Mouse (Mus musculus) embryonic fibroblast, embryonic 13.5 days (primary cell): ENCODE measurements around the gene Usp8. TPM values are rescaled to one million over a fixed set of nuclear protein-coding genes. Genes with fewer than 3 reads are reported as not detected.

Experiments
- H3K27ac ChIP-seq: 2 replicates; pipeline ENCODE4 v1.5.1; 2012; ENCODE audit warnings: low read length, control low read depth, inconsistent platforms; ENCODE audit not compliant: insufficient read depth
- H3K4me1 ChIP-seq: 2 replicates; pipeline ENCODE4 v1.6.1; 2011; ENCODE audit warnings: low read length; ENCODE audit not compliant: control insufficient read depth, insufficient read depth
- H3K4me3 ChIP-seq: 2 replicates; pipeline ENCODE4 v1.5.1; 2011; ENCODE audit warnings: mild to moderate bottlenecking, control low read depth, low read length; ENCODE audit not compliant: insufficient read depth
- CTCF ChIP-seq: IDR thresholded peaks from 2 replicates; pipeline ENCODE4 v1.5.1; 2011; ENCODE audit warnings: mild to moderate bottlenecking, control low read depth, low read length, moderate library complexity, borderline replicate concordance; ENCODE audit not compliant: insufficient read depth
- POLR2A ChIP-seq: IDR thresholded peaks from 2 replicates; pipeline ENCODE4 v1.6.1; 2011; ENCODE audit warnings: low read depth, mild to moderate bottlenecking, control low read depth, low read length, moderate library complexity
- polyA plus RNA-seq: library from polyadenylated mRNA; stranded (reverse); fragments of >200 nt; gene quantifications from 2 replicates; pipeline ENCODE4 v1.2.4, GENCODE M21; 2011; ENCODE audit warnings: low read depth; ENCODE audit not compliant: missing spikeins, insufficient read length

The Usp8 gene
- 59.9 and 69.7 TPM in 2 replicates for polyA plus RNA-seq

- peak within 1 kb of the TSS; percentile 27 for H3K27ac ChIP-seq
- H3K4me3 ChIP-seq, result peak within 1 kb of the TSS; percentile 76
- peak; percentile 98 for TF ChIP-seq POLR2A
- TF ChIP-seq CTCF, result no peak
- no peaks in the 10 kb centered on the region for H3K4me1 ChIP-seq
Observed at GRCm38 (mm10) chr2:126706759-126707437, at the start of gene Usp8. TSS of gene Usp8 (plus strand) at chr2:126707328.

GRCm38 (mm10) chr2:126663481-126663880 is 43.6 kb upstream of the Usp8 start:
- H3K4me3 ChIP-seq, result no peak overlapping the region
- TF ChIP-seq POLR2A, result no peak
- TF ChIP-seq CTCF, result no peak
- H3K27ac ChIP-seq, result no peak overlapping the region
- H3K4me1 ChIP-seq, result no peaks in the 10 kb centered on the region

- no peak overlapping the region for H3K27ac ChIP-seq
Observed at GRCm38 (mm10) chr2:126665984-126666383, 41.1 kb upstream of the Usp8 start.

GRCm38 (mm10) chr2:126668621-126669252 is 38.4 kb upstream of the Usp8 start:
- no peak overlapping the region for H3K27ac ChIP-seq
- TF ChIP-seq CTCF (no peak), POLR2A (no peak)
- H3K4me1 ChIP-seq, result peaks cover 3% of the 10 kb centered on the region; the same call in 1 of the 2 replicates
- no peak overlapping the region for H3K4me3 ChIP-seq

More at GRCm38 (mm10) chr2:126665984-126666383, 41.1 kb upstream of the Usp8 start:
- TF ChIP-seq CTCF, result no peak
- no peaks in the 10 kb centered on the region for H3K4me1 ChIP-seq
- H3K4me3 ChIP-seq, result no peak overlapping the region

DNA sequence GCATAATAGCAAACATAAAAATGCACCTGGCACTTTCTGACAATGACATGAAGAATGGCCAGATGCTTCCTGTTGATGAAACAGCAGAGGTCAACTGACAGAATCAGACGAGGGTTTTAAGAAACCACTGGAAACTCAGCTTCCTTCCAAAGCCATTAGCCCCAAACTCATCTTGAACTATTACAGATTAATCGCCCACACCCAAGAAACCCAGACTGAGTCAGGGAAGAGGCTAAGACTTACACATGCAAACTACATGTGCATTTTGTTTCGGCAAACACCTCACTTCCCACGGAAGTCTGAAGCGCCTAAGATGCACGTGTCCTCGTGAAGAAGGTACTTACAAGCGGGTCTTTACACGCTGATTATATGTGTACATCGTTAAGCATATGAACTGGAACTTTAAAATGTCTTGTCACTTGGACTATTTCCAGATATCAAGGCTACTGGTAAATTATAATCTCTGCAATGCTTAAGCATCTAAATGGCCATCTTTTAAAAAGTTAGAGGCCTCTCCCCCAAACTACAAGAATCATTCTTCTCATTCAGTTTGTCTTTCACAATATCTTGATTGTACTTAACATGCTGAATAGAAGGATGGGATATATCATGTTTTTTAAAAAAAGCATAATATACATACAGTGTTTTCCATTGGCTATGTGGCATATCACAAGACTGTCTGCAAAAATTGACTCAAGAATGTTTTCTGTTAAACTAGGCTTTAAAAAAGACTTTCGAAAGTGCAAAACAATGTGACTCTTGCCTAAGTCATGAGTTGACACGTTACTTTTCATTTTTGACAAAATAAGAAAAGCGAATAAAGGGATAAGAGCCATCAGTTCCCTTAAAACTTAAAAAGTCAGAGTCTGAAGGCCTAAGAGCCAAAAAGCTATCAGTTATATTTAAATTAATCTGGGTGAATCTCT is 33.5 kb upstream of the Usp8 start:
- TF ChIP-seq POLR2A (peak; percentile 33; the same call in 1 of the 2 replicates), CTCF (no peak)
- Histone ChIP-seq H3K4me1 (peaks cover 6% of the 10 kb centered on the region), H3K4me3 (peak overlapping the region; percentile 84), H3K27ac (peak overlapping the region; percentile 84; the same call in 1 of the 2 replicates)

DNA sequence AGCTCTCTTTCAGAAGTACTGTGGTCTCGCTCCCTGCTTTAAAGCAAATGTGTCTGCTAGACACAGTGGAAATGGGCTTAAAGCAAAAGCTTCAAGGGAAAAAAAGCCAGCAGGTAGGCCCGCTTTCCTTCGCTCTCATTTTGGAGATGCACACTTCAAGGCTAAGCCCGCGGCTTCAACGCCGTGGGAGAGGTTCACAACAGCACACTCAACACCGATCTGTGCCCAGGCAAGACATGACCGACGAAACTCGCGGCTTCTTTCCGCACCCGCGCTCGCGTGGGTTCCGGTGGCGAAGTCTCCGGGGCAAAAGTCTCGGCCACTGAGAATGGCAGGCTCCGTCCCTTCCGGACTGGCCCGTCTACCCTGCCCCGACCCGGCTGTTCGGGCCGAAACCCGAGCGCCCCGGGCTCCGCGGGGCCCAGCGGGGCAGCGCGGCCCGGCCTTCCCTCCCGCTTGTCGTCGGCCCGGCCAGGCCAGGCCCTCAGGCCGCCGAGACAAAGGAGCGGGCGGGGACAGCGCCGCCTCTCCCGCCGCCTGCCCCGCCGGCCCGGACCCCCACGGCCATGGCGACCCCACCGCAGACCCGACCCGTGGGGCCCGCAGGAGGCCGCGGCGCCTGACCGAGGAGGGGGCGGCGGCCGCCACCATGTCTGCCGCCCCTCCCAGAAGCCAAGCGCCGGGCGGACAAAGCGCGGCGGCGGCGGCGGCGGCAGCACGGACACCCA is 32.5 kb upstream of the Usp8 start:
- H3K27ac ChIP-seq, result peak overlapping the region; percentile 84
- TF ChIP-seq POLR2A (peak; percentile 50), CTCF (no peak)
- H3K4me3 ChIP-seq, result peak overlapping the region; percentile 84

GRCm38 (mm10) chr2:126675169-126676121 is 31.7 kb upstream of the Usp8 start:
- TF ChIP-seq CTCF (no peak), POLR2A (peak; percentile 94)
- peak overlapping the region; percentile 84 for H3K27ac ChIP-seq
- peak overlapping the region; percentile 84 for H3K4me3 ChIP-seq
- peaks cover 6% of the 10 kb centered on the region for H3K4me1 ChIP-seq

More for the DNA sequence above, 32.5 kb upstream of the Usp8 start:
- H3K4me1 ChIP-seq, result peaks cover 6% of the 10 kb centered on the region

DNA sequence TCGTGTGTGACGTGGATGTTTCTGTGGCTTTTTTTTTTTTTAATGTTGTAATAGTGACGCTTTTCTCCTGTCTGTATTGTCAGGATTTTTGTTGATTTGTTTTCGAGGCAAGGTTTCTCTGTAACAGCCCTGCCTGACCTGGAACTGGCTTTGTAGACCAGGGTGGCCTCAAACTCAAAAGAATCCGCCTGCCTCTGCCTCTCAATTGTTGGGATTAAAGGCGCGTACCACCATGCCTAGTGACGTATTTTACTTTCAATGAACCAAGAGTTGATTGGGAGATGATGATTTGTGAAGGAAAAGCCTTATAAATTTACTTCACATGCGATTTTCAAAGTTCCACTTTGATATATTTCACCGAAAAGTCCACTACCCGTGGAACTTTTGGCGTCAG is 31.0 kb upstream of the Usp8 start, which contains the start of gene Gabpb1:
Gene Gabpb1 (minus strand): TSS at position 216 of the 394 bp plus-strand sequence.
- Histone ChIP-seq H3K4me3 (peak within 1 kb of the TSS; percentile 84), H3K4me1 (peaks cover 6% of the 10 kb centered on the region), H3K27ac (peak within 1 kb of the TSS; percentile 84)
- TF ChIP-seq POLR2A (no peak), CTCF (no peak)

DNA sequence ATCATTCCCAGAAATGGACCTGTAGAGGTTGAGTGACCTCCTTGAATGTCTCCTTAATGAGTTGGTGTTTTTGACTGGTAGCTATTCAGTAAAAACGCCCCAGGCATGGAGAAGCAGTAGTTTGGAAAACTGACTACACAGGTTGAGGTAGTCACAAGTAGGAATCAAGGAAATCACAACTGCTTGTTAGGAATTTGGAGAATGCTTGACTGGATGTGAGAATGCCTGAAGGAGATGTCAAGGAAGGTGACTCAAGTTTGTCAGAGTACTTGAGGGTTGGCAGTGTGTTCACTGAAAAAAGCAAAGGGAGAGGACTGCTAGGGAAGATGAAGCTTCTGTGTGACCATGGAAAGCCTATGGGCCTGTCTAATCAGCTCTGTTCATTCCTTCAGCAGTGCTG is 29.8 kb upstream of the Usp8 start:
- TF ChIP-seq CTCF, result no peak
- TF ChIP-seq POLR2A, result no peak
- Histone ChIP-seq H3K4me3 (no peak overlapping the region), H3K4me1 (peaks cover 6% of the 10 kb centered on the region), H3K27ac (no peak overlapping the region)
